Mouse (Mus musculus): ENCODE data around the gene BC030867.
A peak's percentile ranks its signal among the peaks of the same experiment; 100 is the strongest.
"Not testable (repeated sequence)": the region's sequence is repeated elsewhere in the genome, so short reads cannot be mapped to it uniquely, and the experiment has no call there.

The BC030867 gene

DNA sequence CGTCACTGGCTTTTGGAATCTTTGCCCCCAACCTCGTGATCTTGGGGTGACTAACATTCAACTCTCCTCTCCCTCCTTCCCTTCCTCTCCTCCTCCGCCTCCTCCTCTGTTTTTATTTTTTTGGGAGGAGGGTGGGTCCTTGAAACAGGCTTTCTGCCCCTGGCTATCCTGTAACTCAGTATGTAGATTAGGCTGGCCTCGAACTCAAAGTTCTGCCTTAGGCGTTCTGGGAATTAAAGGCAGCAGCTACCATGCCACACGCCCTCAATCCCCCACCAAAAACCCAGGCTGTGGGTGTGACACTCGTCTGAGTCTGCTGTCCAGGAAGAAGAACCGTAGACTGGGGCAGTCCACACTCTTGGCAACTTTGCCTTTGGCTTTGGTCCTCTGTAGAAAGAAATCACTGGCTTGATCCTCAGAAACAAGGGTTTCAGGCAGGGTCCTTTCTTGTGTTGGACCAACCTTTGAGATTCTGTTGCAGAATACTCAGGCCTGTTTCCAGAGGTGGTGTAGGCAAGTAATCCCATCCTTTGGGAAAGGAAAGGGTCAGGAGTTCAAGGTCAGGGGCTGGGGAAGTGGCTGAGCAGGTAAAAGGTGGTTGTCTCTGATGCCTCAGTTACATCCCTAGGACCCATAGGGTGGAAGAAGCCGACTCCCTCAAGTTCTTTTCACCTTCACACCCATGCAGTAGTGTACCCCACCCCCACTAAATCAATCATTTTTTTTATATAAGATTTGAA is 839 bp downstream of the BC030867 start:
- DNase-seq (ENCODE audit: low spot score), result no peak

DNA sequence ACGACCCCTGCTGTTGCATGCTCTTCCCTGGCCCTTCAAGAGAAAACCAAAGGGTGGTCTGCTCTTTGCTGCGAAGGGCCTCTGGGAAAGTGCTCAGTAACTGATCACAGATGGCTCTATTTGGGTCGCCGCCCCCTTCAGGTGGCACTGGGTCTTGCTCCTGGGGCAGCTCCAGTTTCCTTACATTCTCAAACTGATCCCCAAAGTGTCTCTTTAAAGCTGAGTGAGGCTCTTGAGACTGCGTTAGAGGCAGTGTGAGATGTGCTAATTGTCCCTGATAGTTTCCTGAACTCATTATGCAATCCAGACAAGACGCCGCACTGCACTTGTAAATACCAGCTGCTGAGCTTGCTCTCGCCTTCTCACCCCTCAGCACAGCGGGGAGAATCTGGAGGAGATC is 8.8 kb downstream of the BC030867 start:
- DNase-seq (ENCODE audit: low spot score), result peak; percentile 64

DNA sequence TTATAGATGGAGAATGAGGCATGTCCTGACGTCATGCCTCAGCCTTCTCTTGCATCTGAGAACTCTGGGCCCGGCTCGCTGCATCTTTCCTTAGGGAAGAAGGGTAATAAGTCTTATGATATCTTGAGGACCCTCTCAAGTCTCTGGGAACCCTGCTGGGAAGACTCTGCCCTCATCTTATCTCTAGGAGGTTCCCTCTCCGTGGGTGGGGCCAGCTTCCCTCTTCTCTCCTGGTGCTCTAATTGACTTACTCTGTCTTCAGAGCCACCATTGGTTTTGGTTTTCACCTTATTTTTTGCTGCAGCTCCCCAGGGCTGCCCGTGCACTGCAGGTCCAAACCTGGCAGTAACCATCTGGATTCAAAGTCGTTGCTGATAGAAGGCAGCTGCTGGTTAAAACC is 9.4 kb downstream of the BC030867 start:
- DNase-seq (ENCODE audit: low spot score), result no peak

DNA sequence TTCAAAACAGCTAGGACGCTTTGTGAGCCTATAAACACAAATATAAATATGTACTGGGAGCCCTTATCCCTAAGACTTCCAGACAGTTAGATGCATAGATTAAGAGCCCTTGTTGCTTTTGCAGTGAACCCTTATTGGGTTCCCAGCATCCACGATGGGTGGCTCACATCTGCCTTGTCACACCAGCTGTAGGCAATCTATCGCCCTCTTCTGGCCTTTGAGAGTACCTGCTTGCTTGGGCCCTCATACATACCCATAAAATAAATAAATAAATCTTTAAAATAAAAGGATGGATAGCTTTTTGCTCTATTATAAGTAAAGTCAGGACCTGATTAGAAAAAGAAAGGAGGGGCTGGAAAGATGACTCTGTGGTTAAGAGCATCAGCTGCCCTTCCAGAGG is 9.8 kb downstream of the BC030867 start:
- DNase-seq (ENCODE audit: low spot score), result peak; percentile 49

DNA sequence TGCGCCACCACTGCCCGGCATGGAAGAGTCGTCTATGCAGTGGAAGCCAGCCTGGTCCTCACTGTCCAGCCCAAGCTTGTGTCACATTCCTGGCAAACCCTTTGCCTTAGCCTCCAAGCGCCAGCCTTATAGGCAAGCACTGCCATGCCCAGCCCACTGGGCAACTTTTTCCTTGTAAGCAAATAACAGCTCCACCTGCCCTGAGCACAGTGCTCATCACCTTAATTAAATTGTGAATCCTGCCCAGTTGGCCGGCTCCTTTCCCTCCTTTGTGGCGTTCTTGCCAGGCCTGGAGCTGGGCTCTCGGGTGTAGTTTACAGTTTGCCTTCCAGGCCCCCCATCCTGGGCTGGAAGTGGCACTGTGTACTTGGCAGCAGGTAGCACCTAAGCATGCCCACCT is 14.5 kb downstream of the BC030867 start:
- no peak for DNase-seq (ENCODE audit: low spot score)

DNA sequence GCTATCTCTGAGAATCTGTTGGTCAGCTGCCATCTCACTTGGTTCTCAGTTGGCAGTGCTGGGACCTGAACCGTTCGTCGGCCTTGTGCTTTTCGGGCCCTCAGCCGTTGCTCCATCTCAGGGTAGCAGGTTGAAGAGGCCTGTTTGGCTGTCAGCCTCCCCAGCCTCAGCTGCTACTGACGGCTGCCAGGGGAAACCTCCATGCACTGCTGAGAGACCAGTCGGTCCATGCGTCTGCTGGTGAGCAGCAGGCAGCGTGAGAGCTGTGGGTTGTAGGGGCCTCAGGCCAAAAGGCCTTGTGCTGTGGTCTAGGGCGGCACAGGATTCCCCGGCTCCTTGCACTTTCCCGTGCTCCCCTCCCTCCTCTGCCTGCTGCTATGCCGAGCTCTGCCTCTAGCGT is 17.1 kb downstream of the BC030867 start:
- DNase-seq (ENCODE audit: low spot score), result no peak

DNA sequence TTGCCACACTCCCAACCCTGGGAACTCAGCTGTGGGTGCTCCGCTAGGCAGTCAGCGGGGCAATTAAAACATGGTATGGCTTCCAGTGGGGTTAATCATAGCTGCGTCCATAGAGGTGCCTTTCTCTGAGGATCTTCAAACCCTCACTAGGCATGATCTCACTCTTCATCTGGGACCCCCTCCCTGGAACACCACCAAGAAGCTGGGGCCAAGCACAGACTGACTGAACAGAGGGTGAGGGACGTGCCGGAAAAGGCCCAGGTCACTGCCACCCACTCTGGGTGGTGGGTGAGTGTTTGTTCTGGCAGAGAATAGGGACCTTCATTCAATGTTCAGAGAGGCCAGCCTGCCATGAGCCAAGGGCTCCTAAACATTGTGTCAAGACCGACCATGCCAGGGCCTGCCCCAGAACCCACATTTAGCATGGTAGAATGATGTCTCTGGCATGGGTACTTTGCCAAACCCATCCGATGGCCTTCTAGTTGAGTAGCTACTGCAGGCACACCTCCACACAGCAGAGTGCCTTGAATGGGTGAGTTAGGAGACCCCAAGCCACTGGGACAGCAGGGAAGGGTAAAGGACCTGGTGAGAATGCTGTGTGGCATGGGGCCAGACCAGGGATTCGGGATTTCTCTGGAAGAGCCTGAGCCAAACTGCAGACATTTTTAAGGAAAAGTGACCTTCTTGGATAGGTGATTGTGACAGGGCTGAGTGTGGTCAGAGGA is 18.1 kb downstream of the BC030867 start:
- DNase-seq (ENCODE audit: low spot score), result no peak

DNA sequence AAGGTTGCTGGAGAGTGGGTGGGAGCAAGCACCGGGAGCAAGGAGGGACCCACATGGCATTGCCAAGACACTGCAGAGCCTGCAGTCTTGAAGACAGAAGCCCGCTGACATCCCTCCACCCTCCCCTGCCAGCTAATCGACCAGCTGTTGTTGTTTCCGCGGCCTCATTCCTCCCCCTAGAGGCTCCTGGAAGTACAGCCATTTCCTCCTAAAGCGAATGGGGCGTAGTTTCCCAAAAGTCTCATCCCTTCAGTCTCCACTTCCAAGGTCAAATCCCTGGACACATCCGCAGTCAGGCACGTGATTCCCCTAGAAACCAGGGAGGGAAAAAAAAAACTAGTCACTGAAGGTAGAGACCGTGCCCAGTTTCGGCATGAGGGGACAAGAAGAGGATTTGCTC is 18.8 kb downstream of the BC030867 start:
- DNase-seq (ENCODE audit: low spot score), result peak; percentile 89

DNA sequence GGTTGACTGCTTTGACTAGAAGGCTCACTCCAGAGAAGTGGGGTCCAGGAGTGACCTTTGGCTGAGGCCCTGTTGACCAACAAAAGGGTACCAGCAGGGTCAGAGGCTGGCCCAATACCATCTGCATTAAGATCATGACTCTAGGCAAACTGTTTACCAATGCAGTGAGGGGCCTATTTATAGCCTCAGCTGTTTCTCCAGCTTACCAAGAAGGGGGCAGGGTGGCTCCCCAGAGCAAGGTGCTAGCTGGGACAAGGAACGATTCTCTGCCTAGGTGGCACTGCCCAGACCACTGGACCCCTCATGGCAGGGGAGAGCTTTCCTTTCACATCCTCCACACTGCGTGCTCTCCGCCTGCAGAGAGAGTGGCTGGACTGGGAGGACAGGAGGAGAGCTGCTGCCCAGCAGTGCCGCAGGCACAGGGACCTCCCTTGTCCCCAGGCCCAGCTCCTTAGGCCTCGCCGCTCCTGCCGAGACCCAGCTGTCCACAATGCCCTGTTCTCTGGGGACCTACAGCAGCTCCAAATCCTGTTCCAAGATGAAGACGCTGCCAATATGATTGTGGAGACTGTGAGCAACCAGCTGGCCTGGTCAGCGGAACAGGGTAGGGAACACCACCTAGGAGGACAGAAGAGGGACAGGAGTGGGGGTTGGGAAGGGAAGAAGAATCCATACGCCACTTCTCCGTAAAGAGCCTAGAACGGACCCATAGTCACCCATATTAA is 20.0 kb downstream of the BC030867 start, which contains the start of gene Asb16:
TSS of gene Asb16 (plus strand) at position 224 of the 725 bp plus-strand sequence.
- no peak for DNase-seq (ENCODE audit: low spot score)

DNA sequence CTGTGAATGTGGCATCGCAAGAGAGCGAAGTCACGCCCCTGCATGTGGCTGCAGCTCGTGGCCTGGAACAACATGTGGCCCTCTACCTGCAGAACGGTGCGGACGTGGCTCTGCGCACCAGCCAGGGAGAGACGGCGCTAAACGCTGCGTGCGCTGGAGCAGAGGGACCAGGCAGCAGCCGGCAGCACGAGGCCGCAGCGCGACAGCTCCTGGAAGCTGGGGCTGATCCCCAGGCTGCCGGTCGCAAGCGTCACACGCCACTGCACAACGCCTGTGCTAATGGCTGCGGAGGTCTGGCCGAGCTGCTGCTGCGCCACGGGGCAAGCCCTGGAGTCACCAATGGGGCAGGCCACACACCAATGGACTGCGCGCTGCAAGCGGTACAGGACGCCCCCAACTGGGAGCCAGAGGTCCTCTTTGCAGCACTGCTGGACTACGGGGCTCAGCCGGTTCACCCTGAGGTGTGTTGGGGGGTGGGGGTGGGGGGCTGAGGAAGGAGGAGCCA is 27.8 kb downstream of the BC030867 start:
- peak; percentile 71 for DNase-seq (ENCODE audit: low spot score)

DNA sequence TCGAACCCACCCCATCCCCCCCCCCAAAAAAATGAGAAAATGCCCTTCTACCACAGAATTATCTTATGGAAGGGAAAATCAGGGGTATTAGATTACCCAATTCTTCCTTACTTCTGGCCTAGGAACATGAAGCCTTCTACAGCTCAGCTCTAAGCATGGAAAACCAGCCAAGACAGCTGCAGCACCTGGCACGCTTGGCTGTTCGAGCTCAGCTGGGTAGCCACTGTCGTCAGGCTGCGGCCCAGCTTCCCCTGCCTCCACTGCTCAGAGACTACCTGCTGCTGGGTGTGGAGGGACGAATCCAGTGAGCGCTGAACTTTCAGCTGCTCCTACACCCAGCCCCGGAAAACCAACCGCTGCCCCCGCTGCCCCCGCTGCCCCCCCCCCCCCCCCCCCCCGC is 29.1 kb downstream of the BC030867 start:
- DNase-seq (ENCODE audit: low spot score), result no peak

DNA sequence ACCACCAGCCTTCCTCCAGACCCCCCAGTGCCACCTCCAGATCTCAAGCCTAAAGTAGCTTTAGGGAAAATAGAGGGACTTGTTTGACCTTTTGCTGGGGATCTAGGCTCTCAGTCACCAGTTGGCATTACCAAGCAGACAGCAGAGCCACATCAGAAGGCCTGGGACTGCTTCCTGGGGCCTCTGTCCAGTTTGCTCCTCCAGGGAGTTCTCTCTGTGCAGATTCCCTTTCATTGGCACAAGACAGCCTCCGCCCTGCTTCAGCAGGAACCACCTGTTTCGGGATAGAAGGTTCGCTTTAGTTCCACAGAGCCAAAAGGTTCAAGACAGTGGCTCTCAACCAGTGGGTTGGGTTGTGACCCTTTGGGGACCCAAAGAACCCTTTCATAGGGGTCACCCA is 30.9 kb downstream of the BC030867 start:
- no peak for DNase-seq (ENCODE audit: low spot score)

DNA sequence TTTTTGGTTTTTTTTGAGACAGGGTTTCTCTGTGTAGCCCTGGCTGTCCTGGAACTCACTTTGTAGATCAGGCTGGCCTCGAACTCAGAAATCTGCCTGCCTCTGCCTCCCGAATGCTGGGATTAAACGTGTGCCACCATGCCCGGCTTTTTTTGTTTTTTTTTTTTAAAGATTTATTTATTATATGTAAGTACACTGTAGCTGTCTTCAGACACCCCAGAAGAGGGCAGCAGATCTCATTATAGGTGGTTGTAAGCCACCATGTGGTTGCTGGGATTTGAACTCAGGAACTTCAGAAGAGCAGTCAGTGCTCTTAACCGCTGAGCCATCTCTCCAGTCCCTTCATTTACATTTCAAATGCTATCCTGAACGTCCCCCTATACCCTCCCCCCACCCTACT is 31.6 kb downstream of the BC030867 start:
- DNase-seq (ENCODE audit: low spot score), result not testable (repeated sequence)

DNA sequence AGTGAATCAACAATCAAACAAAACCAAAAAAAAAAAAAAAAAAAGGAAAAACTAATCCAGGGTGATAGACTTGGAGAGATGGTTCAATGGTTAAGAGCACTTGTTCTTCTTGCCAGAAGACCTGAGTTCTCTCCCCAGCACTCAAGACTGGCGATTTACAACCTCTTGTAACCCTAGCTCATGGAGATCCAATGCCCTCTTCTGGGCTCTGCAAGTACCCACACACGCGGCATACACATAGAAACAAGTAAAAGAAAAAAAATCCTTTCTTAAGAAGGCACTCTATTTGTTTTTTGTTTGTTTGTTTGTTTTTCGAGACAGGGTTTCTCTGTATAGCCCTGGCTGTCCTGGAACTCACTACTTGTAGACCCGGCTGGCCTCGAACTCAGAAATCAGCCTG is 35.2 kb downstream of the BC030867 start:
- DNase-seq (ENCODE audit: low spot score), result no peak

DNA sequence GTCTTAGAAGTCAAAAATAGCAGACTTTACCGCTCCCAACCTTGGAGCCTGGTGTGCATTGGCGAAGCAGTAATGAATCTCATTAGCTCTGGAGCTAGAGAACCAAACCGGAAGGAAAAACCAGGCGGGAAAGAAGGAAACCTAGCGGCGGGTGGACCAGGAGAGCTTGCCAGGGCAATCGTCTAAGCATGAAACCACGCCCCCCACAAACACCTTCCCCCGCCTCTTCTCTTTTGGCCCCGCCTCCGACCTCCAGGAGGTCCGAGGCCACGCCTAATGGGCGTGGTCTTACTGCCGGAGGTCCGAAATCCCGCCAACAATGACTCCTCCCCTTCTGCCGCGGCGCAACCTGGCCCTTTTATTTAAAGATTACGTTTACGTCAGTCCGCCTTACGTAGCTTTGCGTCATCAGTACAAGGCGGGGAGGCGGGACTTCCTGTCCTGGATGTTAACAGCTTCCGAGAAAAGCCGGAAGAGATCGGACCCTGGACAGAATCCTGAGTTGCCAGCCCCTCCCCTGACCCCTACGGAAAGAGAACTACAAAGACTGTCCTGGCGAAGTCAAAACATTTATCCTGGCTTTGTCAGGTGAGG is 35.9 kb downstream of the BC030867 start, which contains the start of gene Tmub2:
TSS of gene Tmub2 (plus strand) at position 431 of the 594 bp plus-strand sequence.
- peak; percentile 100 for DNase-seq (ENCODE audit: low spot score)

DNA sequence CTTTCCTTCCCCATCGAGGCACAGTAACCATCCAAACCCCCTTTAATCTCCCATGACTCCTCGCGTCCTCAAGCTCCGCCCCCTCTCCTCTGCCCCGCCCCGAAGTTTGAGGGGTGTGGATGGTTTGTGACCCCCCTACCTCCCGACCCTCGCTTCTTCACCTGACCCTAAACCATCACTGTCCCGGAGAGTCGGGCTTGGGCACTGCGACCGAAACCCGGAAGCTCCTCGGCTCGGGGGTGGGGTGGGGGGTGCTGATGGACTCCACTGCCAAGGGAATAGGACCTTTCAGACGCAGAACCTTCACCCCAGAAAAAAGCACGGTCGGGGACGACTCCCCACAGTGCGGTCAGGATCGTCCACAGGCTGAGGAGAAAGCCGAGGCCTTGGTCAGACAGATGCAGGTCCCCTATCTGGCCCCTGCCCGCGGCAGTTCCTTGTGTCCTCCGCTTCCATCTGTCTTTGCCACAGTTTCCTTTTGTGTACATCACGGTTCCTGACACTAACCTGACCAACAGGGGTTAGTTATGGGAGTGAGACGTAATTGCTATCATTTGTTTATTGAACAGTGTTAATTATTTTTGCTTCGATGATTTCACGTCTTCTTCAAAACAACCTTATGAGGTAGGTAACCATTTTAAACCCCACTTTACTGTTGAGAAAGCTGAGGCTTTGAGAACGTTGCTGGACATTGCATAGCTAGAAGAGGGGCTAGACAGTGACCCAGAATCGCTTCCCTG is 36.6 kb downstream of the BC030867 start:
- DNase-seq (ENCODE audit: low spot score), result peak; percentile 32

DNA sequence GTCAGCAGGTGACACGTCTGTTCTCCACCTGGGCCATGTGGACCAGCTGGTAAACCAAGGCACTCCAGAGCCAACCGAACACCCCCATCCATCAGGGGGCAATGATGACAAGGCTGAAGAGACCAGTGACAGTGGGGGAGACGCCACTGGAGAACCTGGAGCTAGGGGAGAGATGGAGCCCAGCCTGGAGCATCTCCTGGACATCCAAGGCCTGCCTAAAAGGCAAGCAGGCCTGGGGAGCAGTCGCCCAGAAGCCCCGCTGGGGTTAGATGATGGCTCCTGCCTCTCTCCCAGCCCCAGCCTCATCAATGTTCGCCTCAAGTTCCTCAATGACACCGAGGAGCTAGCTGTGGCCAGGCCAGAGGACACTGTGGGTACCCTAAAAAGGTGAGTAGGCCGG is 38.8 kb downstream of the BC030867 start:
- no peak for DNase-seq (ENCODE audit: low spot score)

DNA sequence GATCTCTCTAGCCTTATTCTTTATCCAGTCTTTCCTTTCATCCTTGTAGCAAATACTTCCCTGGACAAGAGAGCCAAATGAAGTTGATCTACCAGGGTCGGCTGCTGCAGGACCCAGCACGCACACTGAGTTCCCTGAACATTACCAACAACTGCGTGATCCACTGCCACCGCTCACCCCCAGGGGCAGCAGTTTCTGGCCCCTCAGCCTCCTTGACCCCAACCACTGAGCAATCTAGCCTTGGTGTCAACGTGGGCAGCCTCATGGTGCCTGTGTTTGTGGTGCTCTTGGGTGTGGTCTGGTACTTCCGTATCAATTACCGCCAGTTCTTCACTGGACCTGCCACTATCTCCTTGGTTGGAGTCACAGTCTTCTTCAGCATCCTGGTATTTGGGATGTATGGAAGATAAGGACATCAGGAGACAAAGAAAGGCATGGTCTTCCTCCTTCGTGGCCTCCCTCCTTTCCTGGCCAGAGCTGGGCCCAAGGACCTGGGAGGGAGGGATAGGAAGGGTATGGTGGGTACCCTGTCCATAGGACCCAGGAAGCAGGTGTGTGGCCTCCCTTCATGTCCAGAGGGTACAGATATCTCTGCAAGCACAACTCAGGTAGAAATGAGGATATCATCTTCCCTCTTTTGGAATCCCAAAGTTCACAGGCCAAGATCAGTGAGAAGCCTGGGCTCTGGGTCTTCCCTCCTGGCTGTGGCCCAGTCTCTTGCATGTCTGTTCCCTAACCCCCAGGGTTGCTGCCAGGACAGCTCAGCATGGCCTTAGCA is 39.5 kb downstream of the BC030867 start:
- no peak for DNase-seq (ENCODE audit: low spot score)

DNA sequence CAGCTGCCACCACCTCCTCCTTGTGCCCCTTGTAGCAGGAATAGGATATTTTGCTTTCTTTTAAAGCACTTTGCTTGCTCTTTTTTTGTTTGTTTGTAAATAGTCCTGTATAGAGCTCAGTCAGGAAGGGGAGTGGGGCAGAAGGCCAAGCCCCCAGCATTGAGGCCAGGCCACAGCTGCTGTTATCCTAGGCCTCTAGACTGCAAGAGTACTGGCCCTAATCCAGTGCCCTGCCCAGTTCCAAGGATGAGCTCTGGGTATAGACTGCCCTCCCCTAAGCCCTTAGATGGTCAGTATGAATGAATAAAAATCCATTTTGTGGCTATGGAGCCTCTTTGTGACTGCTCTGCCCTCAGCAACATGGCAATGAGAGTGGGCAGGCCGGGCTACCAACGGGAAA is 40.2 kb downstream of the BC030867 start:
- no peak for DNase-seq (ENCODE audit: low spot score)

DNA sequence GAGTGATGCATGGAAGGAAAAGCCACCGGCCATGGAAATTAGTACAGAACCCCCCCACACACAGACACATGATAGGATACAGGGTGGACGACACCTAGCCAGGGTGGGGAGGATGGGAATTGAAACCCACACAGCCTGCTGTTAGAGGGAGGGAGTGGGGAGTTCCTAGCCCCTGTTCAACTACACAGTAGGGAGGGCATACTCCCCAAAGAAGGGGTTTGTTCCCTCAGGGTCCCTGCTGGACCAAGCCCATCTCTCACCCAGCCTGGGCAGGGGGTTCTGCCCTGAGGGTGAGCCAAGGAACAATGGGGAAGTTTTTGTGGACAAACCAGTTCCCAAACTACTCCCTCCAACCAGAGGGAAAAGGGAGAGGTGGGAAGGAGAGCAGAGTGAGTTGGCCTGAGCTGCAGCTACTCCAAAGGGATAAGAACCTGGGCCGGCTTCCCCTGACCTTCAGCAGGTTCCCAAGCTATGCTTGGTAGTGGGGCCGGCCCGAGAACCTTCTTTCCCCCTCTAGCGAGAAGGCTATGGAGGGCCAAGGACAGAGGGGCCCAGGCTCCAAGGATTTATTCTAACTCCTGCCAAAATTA is 40.9 kb downstream of the BC030867 start:
- DNase-seq (ENCODE audit: low spot score), result no peak

Data from retina, embryonic 14.5 days (tissue).